Mouse (Mus musculus): ENCODE data around the gene Fkbp11. TPM values are rescaled to one million over a fixed set of nuclear protein-coding genes. Genes with fewer than 3 reads are reported as not detected.

Fkbp11 gene
- total RNA-seq, 2 experiments from 2014 or later = 5.5 to 6.9 TPM

GRCm38 (mm10) chr15:98707766-98708372, 20.1 kb downstream of the Fkbp11 start, which contains the start of gene Ccdc65:
Ccdc65 (plus strand) TSS chr15:98708207.
- peak; percentile 80 for ATAC-seq (replicated peaks; ENCODE audit: low FRiP score, low TSS enrichment, poor library complexity, severe bottlenecking)

DNA sequence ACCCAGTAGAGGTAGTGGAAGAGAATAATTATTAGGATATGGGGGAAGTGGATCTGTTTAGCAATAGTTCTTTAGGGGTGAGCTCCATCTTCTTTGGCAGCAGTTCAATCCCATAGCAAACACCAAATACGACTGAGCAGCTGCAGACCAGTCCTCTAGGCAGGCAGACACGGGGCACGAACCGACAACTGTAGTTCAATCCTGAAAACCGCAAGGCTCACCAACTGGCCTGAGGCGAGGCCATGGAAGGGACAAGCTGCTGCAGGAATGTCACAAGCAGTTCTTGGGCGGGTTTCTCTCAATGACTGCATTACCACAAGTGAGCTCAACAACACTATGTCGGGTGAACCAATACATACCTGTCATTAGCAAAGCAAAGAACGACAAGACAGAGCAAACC, 23.7 kb downstream of the Fkbp11 start:
- no peak for ATAC-seq (replicated peaks; ENCODE audit: low FRiP score, low TSS enrichment, poor library complexity, severe bottlenecking)

DNA sequence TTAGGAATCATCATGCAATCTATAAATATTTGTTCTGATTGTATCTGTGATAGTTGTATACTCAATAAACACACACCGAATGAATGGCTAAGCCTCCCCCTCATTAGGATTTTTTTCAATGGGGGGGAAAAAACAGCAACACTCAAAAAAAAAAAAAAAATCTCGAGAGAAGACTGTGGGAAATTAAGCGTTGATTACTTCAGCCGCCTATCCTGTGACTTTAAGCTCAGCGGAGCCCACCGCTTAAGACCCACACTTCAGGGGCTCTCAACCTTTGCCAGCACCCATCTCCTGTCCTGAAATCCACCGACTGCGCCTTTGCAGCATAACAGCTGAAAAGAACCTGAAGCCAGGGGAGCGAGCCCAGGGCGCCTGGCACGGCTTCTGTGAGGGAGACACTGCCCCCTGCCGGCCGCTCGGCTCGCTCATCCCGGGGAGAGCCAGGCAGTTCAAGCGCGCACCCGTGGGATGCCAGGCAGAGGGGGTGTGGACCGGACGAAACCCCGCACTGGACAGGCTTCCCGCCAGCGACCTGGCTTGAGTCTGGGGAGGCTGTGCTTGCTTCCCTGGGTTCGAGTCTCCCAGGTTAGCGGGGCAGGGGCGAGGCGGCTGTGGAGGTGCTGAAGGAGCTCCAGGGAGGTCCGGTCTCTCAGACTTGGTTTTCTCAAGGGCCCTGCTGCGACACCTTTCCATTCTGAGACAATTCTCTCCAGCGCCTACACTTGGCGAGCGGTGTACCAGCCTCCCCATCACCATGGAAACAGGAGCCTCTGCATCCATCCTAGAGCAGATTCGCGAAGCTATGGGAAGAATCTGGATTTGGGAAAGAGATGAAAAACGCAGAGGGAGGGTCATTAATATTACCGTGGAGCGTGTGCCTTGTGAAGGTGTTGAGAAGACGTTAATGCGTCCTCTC, 28.6 kb downstream of the Fkbp11 start:
- ATAC-seq (replicated peaks; ENCODE audit: low FRiP score, low TSS enrichment, poor library complexity, severe bottlenecking) = peak; percentile 94

DNA sequence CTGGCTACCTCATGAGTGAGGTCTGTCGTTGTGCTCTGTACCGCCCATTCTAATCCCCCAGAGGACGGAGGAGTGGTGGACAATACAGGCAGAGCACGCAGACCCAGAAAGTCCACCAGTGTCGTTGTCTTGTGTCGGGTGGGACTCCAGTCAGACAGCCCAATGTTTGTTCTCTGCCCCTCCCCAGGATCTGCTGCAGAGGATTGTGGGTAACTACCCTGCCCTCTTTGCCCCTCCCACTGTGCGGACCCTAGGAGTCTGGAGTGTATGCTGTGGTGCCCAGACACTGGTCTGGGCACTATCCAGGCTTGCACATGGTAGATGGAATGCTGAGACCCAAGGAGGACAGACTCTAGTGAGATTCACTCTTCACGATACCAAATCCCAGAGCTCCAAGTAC, 31.8 kb downstream of the Fkbp11 start:
- ATAC-seq (replicated peaks; ENCODE audit: low FRiP score, low TSS enrichment, poor library complexity, severe bottlenecking) = peak; percentile 11; the same call in 1 of the 2 replicates

DNA sequence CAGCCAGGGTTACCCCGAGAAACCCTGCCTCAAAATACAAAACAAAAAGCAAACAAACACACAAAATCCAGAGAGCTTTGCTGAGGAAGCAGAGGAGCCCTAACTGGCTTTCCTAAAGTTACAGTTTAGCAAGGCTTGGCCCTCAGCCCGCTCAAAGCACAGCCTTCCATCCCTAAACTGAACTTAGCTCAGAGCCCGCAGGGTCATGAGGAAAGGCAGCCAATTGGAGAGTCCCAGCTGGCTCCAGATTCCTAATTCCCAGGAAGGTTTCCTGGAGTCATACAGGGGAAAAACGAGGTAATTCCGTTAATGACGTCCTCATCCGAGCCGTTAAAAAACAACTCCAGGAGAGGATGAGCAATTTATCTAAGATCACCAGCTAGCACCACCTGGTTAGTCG, 32.3 kb downstream of the Fkbp11 start:
- no peak for ATAC-seq (replicated peaks; ENCODE audit: low FRiP score, low TSS enrichment, poor library complexity, severe bottlenecking)

DNA sequence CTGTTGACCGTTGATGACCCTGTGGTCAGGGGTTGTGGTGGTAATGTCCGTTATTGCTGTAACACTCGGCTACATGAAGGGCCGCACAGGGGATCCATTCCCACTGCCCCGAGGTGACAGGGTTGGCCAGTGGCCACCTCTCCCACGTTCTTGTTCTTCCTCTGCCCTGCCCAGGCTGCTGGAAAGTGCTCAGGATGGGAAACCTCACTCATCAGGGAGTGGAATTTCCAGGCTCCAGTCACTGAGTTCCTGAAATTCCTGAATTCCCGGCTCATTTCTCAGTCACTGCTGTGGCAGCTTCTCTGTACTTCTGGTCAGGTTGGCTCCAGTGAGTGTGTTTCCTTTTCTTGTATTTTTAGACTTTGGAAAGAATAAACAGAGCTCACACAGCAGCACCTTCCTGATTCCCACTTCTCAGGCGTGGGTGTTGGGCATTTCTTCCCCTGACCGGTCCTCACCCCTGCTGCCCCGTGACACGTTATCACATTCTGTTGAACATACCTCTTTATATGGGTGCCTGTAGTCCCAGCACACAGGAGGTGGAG, 35.8 kb downstream of the Fkbp11 start:
- no peak for ATAC-seq (replicated peaks; ENCODE audit: low FRiP score, low TSS enrichment, poor library complexity, severe bottlenecking)

DNA sequence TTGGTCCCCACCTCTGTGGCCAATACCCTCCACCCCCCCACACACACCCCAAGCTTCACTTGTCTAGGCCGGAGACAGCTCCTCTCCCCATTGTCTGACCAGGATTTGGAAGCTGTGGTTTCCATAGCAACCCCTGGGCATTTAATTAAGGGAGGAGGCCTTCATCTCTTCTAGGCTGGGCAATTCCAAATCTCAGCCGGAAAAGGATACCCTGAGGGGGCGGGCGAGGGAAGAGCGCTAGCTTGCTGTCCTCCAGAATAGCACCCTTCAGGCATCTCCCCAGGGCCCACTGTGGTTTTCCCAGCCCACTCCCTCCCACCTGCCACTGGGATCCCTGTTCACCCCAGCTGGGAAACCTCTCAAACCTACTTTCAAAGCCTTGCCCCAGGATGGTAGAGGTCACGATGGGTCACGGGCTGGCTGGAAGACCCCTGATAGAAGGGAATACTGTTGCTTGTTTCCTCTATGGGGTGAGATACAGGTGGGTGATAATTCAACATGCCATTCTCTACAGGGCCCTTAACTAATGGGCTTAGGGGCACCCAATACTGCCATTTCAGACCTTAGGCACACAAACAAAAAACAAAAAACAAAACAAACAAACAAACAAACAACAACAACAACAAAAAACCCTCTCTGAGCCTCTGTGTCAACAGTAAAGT, 36.4 kb downstream of the Fkbp11 start:
- ATAC-seq (replicated peaks; ENCODE audit: low FRiP score, low TSS enrichment, poor library complexity, severe bottlenecking) = no peak

- ATAC-seq (replicated peaks; ENCODE audit: low FRiP score, low TSS enrichment, poor library complexity, severe bottlenecking) = no peak
These were observed 38.3 kb downstream of the Fkbp11 start for GRCm38 (mm10) chr15:98689682-98690081.

DNA sequence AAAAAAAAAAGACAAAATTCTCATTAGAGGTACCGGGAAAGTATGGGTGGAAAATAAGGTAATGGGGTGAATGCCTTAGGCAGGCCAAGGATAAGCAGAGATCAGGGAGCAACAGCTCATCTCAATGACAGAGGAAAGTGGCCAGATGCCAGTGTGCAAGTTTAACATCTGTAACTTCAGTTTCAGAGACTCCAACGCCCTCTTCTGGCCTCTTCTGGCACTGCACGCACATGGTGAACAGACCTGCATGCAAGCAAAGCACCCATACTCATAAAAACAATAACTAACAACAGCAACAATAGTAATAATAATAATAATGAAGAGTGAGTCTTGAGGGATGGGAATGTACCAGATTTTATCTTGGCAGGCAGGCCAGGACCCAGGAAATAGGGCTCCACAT, 42.1 kb downstream of the Fkbp11 start:
- ATAC-seq (replicated peaks; ENCODE audit: low FRiP score, low TSS enrichment, poor library complexity, severe bottlenecking) = no peak

DNA sequence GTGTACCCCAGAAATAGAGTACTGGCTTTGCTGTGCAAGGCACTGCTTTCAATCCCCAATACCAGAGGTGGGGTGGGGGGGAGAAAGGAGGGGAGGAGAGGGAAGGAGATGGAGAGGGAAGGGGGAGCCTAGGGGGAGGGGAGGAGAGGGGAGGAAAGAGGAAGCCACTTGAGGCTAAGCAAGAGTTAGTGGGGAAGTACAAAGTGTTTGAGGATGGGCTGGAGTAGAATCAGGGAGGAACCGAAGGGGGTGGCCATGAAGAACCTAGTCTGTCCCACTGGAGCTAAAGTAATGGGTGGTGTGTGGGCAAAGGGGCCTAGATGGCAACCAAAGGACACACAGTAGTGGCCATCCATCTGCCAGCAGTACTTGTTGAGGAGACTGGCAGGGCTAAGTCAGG, 44.3 kb downstream of the Fkbp11 start:
- no peak for ATAC-seq (replicated peaks; ENCODE audit: low FRiP score, low TSS enrichment, poor library complexity, severe bottlenecking)

DNA sequence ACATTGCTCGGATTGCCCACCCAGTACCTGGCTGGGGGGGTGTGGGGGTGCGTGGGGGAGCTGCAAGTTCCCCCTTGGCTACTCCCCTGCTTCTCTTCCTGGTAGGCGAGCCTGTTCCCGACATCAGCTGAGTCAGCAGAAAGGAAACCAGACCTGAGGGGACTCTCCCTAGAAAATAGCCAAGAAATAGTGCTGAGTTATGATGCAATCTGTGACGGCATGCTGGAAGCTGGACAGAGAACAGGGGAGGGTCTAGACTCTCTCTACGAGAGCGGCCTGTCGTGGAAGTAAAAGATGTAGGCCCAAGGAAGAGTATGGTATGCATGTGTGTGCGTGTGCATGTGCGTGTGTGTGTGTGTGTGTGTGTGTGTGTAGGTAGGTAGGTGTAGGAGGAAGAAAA, 44.8 kb downstream of the Fkbp11 start:
- no peak for ATAC-seq (replicated peaks; ENCODE audit: low FRiP score, low TSS enrichment, poor library complexity, severe bottlenecking)

DNA sequence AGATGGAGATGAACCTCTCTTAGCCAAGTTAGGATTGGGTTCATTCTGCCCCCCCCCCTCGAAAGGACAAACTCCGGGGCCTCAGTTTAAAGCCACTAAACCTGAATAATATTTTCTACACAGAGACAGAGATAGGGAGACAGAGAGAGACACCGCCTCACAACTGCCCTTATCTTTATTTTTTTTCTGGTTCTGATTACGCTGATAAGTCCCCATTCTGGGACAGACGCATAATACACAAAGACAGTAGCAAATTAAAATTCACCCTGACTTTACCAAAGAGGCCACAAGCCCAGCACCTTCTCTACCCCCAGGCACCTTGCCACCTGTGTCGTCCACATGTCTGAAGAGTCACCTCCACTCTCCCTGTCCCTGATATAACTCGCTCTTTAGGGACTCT, 46.4 kb downstream of the Fkbp11 start:
- ATAC-seq (replicated peaks; ENCODE audit: low FRiP score, low TSS enrichment, poor library complexity, severe bottlenecking) = no peak

DNA sequence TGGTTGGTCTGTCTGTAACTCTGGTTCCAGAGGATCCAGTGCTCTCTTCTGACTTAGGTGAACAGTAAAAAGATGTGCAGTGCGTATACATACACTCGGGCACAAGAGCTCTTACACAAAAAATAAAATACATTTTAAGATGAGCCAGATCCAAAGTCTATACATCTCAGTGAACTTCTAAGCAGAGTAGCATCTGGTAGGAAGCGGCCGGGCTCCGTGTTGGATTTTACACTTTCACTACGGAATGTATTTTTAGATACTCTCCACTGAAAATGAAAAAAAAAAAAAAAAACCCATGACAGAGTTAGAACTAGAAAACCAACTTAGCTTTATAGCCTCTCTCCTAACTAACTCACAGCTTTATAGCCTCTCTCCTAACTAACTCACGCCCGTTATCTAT, 47.3 kb downstream of the Fkbp11 start:
- ATAC-seq (replicated peaks; ENCODE audit: low FRiP score, low TSS enrichment, poor library complexity, severe bottlenecking) = no peak

DNA sequence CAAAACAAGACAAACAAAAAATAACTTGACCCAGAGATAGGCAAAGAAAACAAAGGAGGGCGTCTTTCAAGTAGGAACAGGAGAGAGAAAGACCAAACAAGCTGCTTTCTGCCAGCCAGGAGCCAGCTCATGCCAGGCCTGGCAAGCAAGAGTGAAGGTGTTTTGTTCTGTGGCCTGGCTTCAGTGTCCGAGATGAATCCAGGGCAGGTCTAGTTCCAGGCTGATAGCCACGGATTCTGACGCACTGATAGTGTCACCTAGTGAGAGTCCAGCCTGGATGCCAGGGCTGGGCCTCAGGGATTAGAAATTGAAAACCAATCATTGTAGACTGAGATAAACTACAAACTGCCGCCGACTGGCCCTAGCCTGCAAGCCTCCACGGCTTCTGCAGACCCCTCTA, 50.0 kb downstream of the Fkbp11 start:
- ATAC-seq (replicated peaks; ENCODE audit: low FRiP score, low TSS enrichment, poor library complexity, severe bottlenecking) = no peak

DNA sequence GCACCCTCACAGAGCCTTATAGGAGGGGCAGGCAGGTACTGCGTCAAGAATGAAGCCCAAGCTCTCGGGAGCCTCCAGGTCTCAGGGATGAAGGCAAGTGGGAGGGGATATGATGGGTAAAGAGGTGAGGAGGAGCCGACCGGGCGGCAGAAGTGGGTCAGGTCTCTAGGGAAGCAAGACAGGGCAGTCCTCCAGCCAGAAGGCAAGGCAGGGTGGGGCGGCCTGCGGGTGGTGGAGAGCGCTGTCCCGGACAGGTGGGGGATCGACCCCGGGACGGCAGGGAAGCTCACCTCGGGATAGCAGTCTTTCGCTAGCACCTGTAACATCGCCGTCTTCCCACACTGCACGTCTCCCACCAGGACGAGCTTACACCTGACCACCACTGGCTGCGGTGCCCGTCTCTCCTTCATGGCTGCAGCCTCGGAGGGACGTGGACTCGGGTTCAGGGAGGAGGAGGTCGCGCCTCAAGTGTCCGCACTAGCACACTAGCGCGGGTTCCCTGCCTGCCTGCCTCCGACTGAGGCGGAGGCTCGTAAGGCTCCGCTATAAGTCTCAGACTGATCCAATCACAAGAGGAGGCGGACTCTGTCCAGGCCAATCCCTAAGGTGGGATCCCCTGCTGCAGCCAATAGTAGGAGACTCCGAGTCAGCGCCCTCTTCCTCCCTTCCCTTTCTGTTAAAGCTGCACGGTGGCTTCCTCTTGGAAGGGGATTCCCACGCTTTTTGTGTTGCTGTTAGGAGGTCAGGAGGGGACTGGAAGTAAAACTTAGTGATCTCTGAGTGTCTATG, 50.9 kb downstream of the Fkbp11 start, which contains the start of gene Rnd1:
Gene Rnd1, minus strand, starts transcription at position 522 of the 789 bp plus-strand sequence.
- ATAC-seq (replicated peaks; ENCODE audit: low FRiP score, low TSS enrichment, poor library complexity, severe bottlenecking) = peak; percentile 98

- no peak for ATAC-seq (replicated peaks; ENCODE audit: low FRiP score, low TSS enrichment, poor library complexity, severe bottlenecking)
These were observed 51.5 kb downstream of the Fkbp11 start for GRCm38 (mm10) chr15:98676471-98676870.

DNA sequence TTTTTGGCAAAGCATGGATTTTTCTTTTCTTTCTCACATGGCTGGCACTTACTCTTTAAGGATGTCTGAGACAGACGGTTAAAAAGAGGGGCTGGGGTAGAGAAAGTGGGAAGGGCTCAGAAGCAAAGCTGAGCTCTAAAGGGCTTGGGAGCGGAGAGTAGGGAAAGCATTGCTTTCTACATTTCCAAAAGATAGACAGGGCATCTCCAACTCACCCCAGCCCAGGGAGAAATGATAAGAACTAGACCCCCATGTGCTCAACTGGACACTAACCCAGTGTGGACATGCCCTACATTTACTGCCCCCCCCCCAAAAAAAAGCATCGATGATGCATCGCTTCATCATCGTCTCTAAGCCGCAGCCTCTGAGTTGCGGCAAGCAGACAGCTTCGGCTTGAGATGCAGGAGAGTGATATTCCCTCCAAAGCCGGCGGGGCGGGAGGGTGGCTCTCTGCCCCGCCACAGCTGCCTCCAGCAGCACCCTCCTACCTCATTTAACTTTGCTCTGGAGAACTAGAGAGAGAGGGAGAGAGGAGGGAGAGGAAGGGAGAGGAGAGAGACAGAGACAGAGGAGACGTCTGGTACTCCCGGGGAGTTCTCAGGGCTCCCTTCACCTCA, 52.3 kb downstream of the Fkbp11 start:
- no peak for ATAC-seq (replicated peaks; ENCODE audit: low FRiP score, low TSS enrichment, poor library complexity, severe bottlenecking)

DNA sequence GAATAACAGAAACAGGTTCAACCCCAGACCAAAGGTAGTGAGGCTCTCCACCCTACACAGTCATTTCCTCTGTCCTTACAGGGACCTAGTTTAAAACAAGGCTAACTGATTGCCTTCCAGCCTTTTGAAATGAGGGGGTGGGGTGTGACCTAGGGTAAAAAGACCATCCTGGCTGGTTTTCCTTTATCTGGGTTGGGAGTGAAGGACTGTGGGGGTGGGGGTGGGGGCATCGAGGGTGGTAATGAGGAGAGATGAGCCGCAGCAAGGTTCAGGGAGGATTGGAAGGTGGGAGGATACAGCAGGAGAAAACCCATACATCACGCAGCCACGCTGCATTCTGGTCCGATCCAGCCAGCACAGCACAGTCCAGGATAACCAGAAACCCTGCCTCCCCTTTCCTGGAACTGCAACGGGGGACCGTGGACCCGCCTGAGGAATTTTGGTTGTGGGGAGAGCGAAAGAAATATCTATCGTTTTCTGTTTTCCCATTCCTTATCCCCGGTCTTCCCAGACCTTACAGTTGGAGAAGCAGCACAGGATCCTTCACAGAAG, 52.9 kb downstream of the Fkbp11 start:
- ATAC-seq (replicated peaks; ENCODE audit: low FRiP score, low TSS enrichment, poor library complexity, severe bottlenecking) = no peak

All from megakaryocyte-erythroid progenitor cell, adult 5-6 weeks (primary cell).